Mouse (Mus musculus) forebrain, postnatal 0 days (tissue): ENCODE measurements at regions not wholly inside any gene's neighbourhood (a gene's known extent, or its start where the extent isn't known, plus 50 kb on each side); places are given as distances from the start of the nearest gene placed in this dataset.
A peak's percentile ranks its signal among the peaks of the same experiment; 100 is the strongest.

ENCODE experiments used
- ATAC-seq: fragments of 200-750 bp; cut with Nextera tagmentation; 2 replicates; pipeline ENCODE4 v1.8.0; 2017; ENCODE audit warnings: mild to moderate bottlenecking, moderate library complexity
- DNase-seq: peaks from one replicate; pipeline ENCODE4 v3.0.0-alpha.2; 2015
- H3K27ac ChIP-seq: fragments of 300-500 bp; sonication (generic); 2 replicates; pipeline ENCODE4 v1.5.1; 2014; ENCODE audit warnings: low read depth, mild to moderate bottlenecking, antibody characterized with exemption, low read length, moderate library complexity, mixed read lengths
- H3K27me3 ChIP-seq: fragments of 300-500 bp; sonication (generic); 2 replicates; pipeline ENCODE4 v1.6.1; 2014; ENCODE audit warnings: mild to moderate bottlenecking, low read length, mixed read lengths; ENCODE audit not compliant: insufficient read depth
- H3K36me3 ChIP-seq: fragments of 300-500 bp; sonication (generic); 2 replicates; pipeline ENCODE4 v1.6.1; 2014; ENCODE audit warnings: mild to moderate bottlenecking, moderate library complexity; ENCODE audit not compliant: insufficient read depth
- H3K4me1 ChIP-seq: fragments of 300-500 bp; sonication (generic); 2 replicates; pipeline ENCODE4 v1.6.1; 2014; ENCODE audit warnings: antibody characterized with exemption; ENCODE audit not compliant: insufficient read depth
- H3K4me2 ChIP-seq: fragments of 300-500 bp; sonication (generic); 2 replicates; pipeline ENCODE4 v1.6.1; 2014; ENCODE audit warnings: low read depth, mild to moderate bottlenecking, moderate library complexity
- H3K4me3 ChIP-seq: fragments of 300-500 bp; sonication (generic); 2 replicates; pipeline ENCODE4 v1.5.1; 2014; ENCODE audit warnings: low read depth, low read length, mixed read lengths
- H3K9ac ChIP-seq: fragments of 300-500 bp; sonication (generic); 2 replicates; pipeline ENCODE4 v1.6.1; 2014; ENCODE audit warnings: mild to moderate bottlenecking
- H3K9me3 ChIP-seq: fragments of 300-500 bp; sonication (generic); 2 replicates; pipeline ENCODE4 v1.6.1; 2016; ENCODE audit warnings: low read length
- CTCF ChIP-seq: sonication (generic); IDR thresholded peaks from 2 replicates; pipeline ENCODE4 v1.5.1; 2016; ENCODE audit warnings: antibody characterized with exemption, control low read depth, low read depth
- WGBS: fragments of 180-500 bp; shearing (Covaris S2); extraction: QIAGEN DNeasy Blood & Tissue Kit; methylation state at CpG from one replicate; pipeline ENCODE4 v1.1.7; 2014; 5-methylcytosine and 5-hydroxymethylcytosine counted together

DNA sequence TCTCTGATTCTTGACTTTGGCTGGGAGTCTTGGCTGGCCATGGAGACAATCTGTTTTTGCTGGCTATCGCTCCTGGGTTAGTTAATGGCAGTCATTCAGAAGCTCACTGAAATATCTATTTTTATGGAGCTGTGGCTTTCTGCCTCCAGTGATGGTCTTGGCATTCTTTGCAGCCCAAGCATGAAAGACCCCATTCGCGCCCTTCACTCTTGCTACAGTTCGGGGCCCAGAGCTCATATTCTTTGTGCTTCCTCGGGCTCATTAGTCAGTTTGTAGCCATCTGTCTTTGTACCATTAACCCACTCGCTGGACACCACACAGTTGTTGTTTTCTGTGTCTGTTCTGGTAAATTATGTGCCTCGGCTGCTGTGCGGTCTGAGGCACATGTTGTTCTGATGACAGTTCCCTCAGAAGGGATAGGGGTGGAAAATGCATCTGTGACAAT, 290.4 kb downstream of the Lmo7 start:
- no peak overlapping the region for H3K4me2 ChIP-seq
- H3K27me3 ChIP-seq: no peaks in the 10 kb centered on the region
- DNase-seq (peak; percentile 62), ATAC-seq (peak; percentile 69)
- no peaks in the 10 kb centered on the region for H3K9me3 ChIP-seq
- H3K36me3 ChIP-seq: no peaks in the 10 kb centered on the region
- H3K27ac ChIP-seq: no peak overlapping the region
- no peak for TF ChIP-seq CTCF
- no peaks in the 10 kb centered on the region for H3K4me1 ChIP-seq
- H3K4me3 ChIP-seq: no peak overlapping the region
- no peak overlapping the region for H3K9ac ChIP-seq
- WGBS: 42% methylated on average over 8 of the region's 8 CpGs

DNA sequence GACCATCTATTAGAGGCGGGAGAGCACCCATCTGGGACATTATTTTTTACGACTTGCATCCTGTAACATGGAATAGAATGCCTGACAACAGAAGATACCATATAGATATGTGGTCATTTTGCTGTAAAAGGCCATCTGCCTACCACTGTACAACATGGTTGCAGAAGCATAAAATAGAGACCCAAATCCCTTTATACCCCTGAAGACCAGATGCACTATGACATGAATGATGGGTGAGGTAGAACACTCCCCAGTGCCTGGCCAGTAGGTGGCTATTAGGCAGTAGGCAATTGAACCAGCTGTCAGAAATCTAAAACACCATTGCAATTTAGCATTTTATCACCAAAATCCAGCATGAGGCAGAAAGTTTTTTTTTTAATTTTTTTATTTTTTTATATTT, 289.6 kb downstream of the Lmo7 start:
- no peak for ATAC-seq
- no peak for TF ChIP-seq CTCF
- Histone ChIP-seq H3K27me3 (no peaks in the 10 kb centered on the region), H3K9ac (no peak overlapping the region), H3K4me1 (no peaks in the 10 kb centered on the region), H3K36me3 (no peaks in the 10 kb centered on the region), H3K27ac (no peak overlapping the region), H3K4me3 (no peak overlapping the region), H3K9me3 (no peaks in the 10 kb centered on the region), H3K4me2 (no peak overlapping the region)
- 80% methylated on average over 2 of the region's 2 CpGs for WGBS
- no peak for DNase-seq

DNA sequence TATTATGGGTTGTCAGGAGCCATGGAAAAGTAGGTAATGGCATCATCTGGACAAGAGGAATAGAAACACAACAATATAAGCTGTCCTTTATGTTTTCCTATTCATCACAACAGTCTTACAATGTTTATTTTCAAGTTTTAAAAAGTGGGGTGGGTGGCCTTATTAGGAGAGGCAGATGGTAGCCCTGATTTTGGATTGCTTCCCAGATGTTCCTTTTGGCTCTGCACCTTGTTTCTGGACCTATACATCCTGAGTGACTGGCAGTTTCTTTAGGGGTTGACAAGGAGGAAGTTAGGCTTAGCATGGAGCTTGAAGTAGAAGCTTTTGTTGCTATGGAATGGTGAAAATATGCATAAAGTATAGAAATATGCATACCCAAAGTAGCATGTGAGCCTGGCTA, 286.8 kb downstream of the Lmo7 start:
- no peak overlapping the region for H3K27ac ChIP-seq
- H3K4me2 ChIP-seq: no peak overlapping the region
- TF ChIP-seq CTCF: no peak
- DNase-seq: no peak
- H3K27me3 ChIP-seq: no peaks in the 10 kb centered on the region
- no peaks in the 10 kb centered on the region for H3K36me3 ChIP-seq
- H3K9me3 ChIP-seq: no peaks in the 10 kb centered on the region
- H3K9ac ChIP-seq: no peak overlapping the region
- H3K4me1 ChIP-seq: no peaks in the 10 kb centered on the region
- H3K4me3 ChIP-seq: no peak overlapping the region
- no peak for ATAC-seq

- H3K27ac ChIP-seq: no peak overlapping the region
- WGBS: 87% methylated on average over 13 of the region's 13 CpGs
- no peaks in the 10 kb centered on the region for H3K9me3 ChIP-seq
- H3K4me3 ChIP-seq: no peak overlapping the region
- TF ChIP-seq CTCF: no peak
- H3K9ac ChIP-seq: no peak overlapping the region
- no peak for ATAC-seq
- no peaks in the 10 kb centered on the region for H3K36me3 ChIP-seq
- H3K27me3 ChIP-seq: no peaks in the 10 kb centered on the region
- DNase-seq: no peak
- H3K4me2 ChIP-seq: no peak overlapping the region
- H3K4me1 ChIP-seq: no peaks in the 10 kb centered on the region
Measured at GRCm38 (mm10) chr14:102014976-102015603, 285.3 kb downstream of the Lmo7 start.

- Histone ChIP-seq H3K4me1 (no peaks in the 10 kb centered on the region), H3K4me3 (no peak overlapping the region), H3K36me3 (no peaks in the 10 kb centered on the region), H3K27ac (no peak overlapping the region), H3K9ac (no peak overlapping the region), H3K27me3 (no peaks in the 10 kb centered on the region), H3K9me3 (no peaks in the 10 kb centered on the region), H3K4me2 (no peak overlapping the region)
- no peak for ATAC-seq
- no peak for TF ChIP-seq CTCF
- 82% methylated on average over 3 of the region's 3 CpGs for WGBS
- no peak for DNase-seq
Measured at GRCm38 (mm10) chr14:102013238-102013637, 283.5 kb downstream of the Lmo7 start.

GRCm38 (mm10) chr14:101997535-101997934, 267.8 kb downstream of the Lmo7 start:
- DNase-seq: no peak
- Histone ChIP-seq H3K4me1 (no peaks in the 10 kb centered on the region), H3K27ac (no peak overlapping the region), H3K4me2 (no peak overlapping the region), H3K9me3 (0 out of 2 replicates have a peak, but pooled peaks cover 3% of the 10 kb centered on the region), H3K36me3 (no peaks in the 10 kb centered on the region), H3K4me3 (no peak overlapping the region), H3K27me3 (no peaks in the 10 kb centered on the region), H3K9ac (no peak overlapping the region)
- WGBS: 31% methylated on average over 4 of the region's 4 CpGs
- no peak for ATAC-seq
- no peak for TF ChIP-seq CTCF

DNA sequence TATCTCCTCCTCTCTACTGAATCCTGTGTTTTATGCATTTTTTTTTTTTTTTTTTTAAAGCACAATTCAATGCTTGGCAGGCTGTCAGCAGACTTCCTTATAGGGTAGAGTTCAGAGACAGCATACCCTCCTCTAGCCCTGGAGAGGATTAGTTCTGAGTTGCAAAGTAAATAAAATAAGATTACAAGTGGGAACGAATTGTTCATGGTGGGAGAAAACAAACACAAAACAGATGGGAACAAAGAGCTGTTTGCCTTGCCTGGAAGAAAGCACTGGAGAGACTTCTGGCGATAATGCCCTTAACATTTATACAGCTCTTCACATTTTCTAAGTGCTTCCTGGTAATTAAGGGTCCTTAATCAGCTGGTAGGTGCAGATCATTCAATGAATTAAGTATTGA, 254.6 kb downstream of the Lmo7 start:
- Histone ChIP-seq H3K36me3 (no peaks in the 10 kb centered on the region), H3K27ac (no peak overlapping the region), H3K4me1 (no peaks in the 10 kb centered on the region), H3K4me3 (no peak overlapping the region), H3K9ac (no peak overlapping the region), H3K4me2 (no peak overlapping the region), H3K9me3 (no peaks in the 10 kb centered on the region), H3K27me3 (no peaks in the 10 kb centered on the region)
- ATAC-seq (no peak), DNase-seq (no peak)
- TF ChIP-seq CTCF: no peak
- 11% methylated on average over 2 of the region's 2 CpGs for WGBS
